Mouse (Mus musculus) limb, embryonic 11.5 days (tissue): ENCODE data around the gene Zmiz1. TPM values are rescaled to one million over a fixed set of nuclear protein-coding genes. Genes with fewer than 3 reads are reported as not detected.

ENCODE experiments used
- ATAC-seq: fragments of 200-750 bp; cut with Nextera tagmentation; 2 replicates; pipeline ENCODE4 v1.8.0; 2017; ENCODE audit warnings: low read depth; ENCODE audit not compliant: insufficient number of reproducible peaks, low FRiP score, low TSS enrichment
- DNase-seq: peaks from one replicate; pipeline ENCODE4 v3.0.0-alpha.2; 2015; ENCODE audit warnings: low spot score
- H3K27ac ChIP-seq: fragments of 300-500 bp; sonication (generic); replicated peaks from 2 replicates; pipeline ENCODE4 v1.5.1; 2014; ENCODE audit warnings: low read depth, mild to moderate bottlenecking, low read length
- H3K27me3 ChIP-seq: fragments of 300-500 bp; sonication (generic); 2 replicates; pipeline ENCODE4 v1.6.1; 2014; ENCODE audit warnings: mild to moderate bottlenecking, low read length, mixed read lengths; ENCODE audit not compliant: control insufficient read depth, insufficient read depth
- H3K36me3 ChIP-seq: fragments of 300-500 bp; sonication (generic); 2 replicates; pipeline ENCODE4 v1.6.1; 2014; ENCODE audit warnings: mild to moderate bottlenecking, low read length, moderate library complexity, mixed read lengths; ENCODE audit not compliant: control insufficient read depth, insufficient read depth
- H3K4me1 ChIP-seq: fragments of 300-500 bp; sonication (generic); 2 replicates; pipeline ENCODE4 v1.6.1; 2014; ENCODE audit warnings: low read length, mixed read lengths; ENCODE audit not compliant: control insufficient read depth, insufficient read depth
- H3K4me2 ChIP-seq: fragments of 300-500 bp; sonication (generic); 2 replicates; pipeline ENCODE4 v1.6.1; 2014; ENCODE audit warnings: low read depth, mild to moderate bottlenecking, moderate library complexity; ENCODE audit not compliant: severe bottlenecking
- H3K4me3 ChIP-seq: fragments of 300-500 bp; sonication (generic); 2 replicates; pipeline ENCODE4 v1.5.1; 2014; ENCODE audit warnings: low read depth, low read length
- H3K9ac ChIP-seq: fragments of 300-500 bp; sonication (generic); 2 replicates; pipeline ENCODE4 v1.6.1; 2014; ENCODE audit warnings: mild to moderate bottlenecking, low read length
- H3K9me3 ChIP-seq: fragments of 300-500 bp; sonication (generic); 2 replicates; pipeline ENCODE4 v1.6.1; 2016; ENCODE audit warnings: low read length; ENCODE audit not compliant: control insufficient read depth
- WGBS: fragments of 180-500 bp; shearing (Covaris S2); extraction: QIAGEN DNeasy Blood & Tissue Kit; methylation state at CpG from one replicate; pipeline ENCODE4 v1.1.7; 2014; 5-methylcytosine and 5-hydroxymethylcytosine counted together
- polyA plus RNA-seq: library from polyadenylated mRNA; unstranded; fragments of >200 nt; fragmentation: Nextera tagmentation; extraction: Ambion mirVana; gene quantifications from 2 replicates; pipeline ENCODE4 v1.2.1, GENCODE M21; 2014

Zmiz1 gene
- polyA plus RNA-seq, 1 experiment from 2014 or later = 59.0 TPM

DNA sequence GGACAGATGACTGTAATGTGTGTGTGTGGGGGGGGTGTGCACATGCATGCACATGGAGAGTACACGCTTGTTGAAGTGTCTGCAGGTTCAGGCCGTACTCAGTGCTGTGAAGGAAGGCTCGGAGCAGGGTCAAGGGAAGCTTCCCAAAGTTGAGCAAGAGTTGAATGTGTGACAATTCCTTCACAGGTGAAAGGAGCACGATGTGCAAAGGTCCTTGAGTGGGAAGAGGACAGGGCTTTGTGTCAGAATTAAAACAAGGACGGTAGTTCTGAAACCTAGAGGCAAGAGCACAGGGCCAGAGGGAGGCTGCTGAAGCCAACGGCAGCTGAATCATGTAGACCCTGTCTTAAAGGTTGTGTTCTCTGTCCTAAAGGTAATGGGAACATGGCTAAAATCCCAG, 123.6 kb downstream of the Zmiz1 start:
- H3K36me3 ChIP-seq = peaks cover 11% of the 10 kb centered on the region
- no peak overlapping the region for H3K4me3 ChIP-seq
- WGBS = 95% methylated on average over 6 of the region's 6 CpGs
- H3K9ac ChIP-seq = no peak overlapping the region
- no peaks in the 10 kb centered on the region for H3K27me3 ChIP-seq
- no peak overlapping the region for H3K27ac ChIP-seq
- H3K4me2 ChIP-seq = no peak overlapping the region
- ATAC-seq (no peak), DNase-seq (no peak)
- H3K9me3 ChIP-seq = no peaks in the 10 kb centered on the region
- peaks cover 26% of the 10 kb centered on the region for H3K4me1 ChIP-seq

- Histone ChIP-seq H3K36me3 (peaks cover 11% of the 10 kb centered on the region), H3K4me2 (no peak overlapping the region), H3K4me1 (peaks cover 39% of the 10 kb centered on the region), H3K9ac (no peak overlapping the region), H3K9me3 (no peaks in the 10 kb centered on the region), H3K27me3 (no peaks in the 10 kb centered on the region), H3K4me3 (no peak overlapping the region), H3K27ac (no peak overlapping the region)
- WGBS = 87% methylated on average over 10 of the region's 10 CpGs
- DNase-seq = no peak
- ATAC-seq = no peak
These were observed 124.9 kb downstream of the Zmiz1 start for GRCm38 (mm10) chr14:25583899-25584298.

- Histone ChIP-seq H3K27me3 (no peaks in the 10 kb centered on the region), H3K4me2 (no peak overlapping the region), H3K4me3 (no peak overlapping the region), H3K36me3 (peaks cover 6% of the 10 kb centered on the region), H3K9me3 (no peaks in the 10 kb centered on the region), H3K4me1 (peaks cover 44% of the 10 kb centered on the region), H3K27ac (peak overlapping the region; percentile 83), H3K9ac (peak overlapping the region; percentile 48)
- WGBS = 29% methylated on average over 21 of the region's 21 CpGs
- ATAC-seq (peak; percentile 60; the same call in 1 of the 2 replicates), DNase-seq (peak; percentile 84)
These were observed 126.7 kb downstream of the Zmiz1 start for GRCm38 (mm10) chr14:25585545-25586301.

DNA sequence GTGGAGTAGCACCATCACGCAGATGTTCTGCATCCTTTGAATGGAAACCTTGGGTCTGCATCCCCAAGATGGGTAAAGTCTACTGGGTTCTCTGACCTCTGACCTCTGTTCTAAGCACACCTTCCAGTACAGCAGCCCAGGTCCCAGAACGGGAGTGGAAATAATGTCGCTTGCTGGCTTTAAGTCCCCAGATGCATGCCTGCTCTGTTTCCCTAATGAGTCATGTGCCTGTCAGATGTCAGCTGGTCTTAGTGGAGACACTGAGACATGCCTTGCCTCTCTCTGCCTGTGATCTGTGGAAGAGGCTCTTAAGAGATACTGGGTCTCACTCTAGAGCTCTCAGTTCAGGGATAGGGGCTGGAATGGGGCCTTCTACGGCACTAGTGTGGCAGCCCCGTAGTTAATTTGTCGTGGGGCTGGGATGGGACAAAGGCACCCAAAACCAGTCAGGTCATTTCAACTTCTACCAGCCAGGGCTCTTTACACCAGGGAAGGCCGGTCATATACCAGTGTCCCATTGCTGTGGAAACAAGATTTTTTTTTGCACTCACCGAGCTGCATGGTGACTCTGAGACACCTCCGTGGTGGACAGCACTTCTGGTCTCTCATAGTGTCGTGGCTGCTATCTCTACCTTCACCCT, 128.0 kb downstream of the Zmiz1 start:
- no peak overlapping the region for H3K4me3 ChIP-seq
- ATAC-seq = no peak
- H3K9me3 ChIP-seq = no peaks in the 10 kb centered on the region
- 34% methylated on average over 10 of the region's 10 CpGs for WGBS
- H3K4me1 ChIP-seq = peaks cover 44% of the 10 kb centered on the region
- H3K27ac ChIP-seq = peak overlapping the region; percentile 83
- H3K4me2 ChIP-seq = peak overlapping the region; percentile 15; the same call in 1 of the 2 replicates
- no peak for DNase-seq
- peak overlapping the region; percentile 49 for H3K9ac ChIP-seq
- H3K27me3 ChIP-seq = no peaks in the 10 kb centered on the region
- peaks cover 2% of the 10 kb centered on the region; the same call in 1 of the 2 replicates for H3K36me3 ChIP-seq

DNA sequence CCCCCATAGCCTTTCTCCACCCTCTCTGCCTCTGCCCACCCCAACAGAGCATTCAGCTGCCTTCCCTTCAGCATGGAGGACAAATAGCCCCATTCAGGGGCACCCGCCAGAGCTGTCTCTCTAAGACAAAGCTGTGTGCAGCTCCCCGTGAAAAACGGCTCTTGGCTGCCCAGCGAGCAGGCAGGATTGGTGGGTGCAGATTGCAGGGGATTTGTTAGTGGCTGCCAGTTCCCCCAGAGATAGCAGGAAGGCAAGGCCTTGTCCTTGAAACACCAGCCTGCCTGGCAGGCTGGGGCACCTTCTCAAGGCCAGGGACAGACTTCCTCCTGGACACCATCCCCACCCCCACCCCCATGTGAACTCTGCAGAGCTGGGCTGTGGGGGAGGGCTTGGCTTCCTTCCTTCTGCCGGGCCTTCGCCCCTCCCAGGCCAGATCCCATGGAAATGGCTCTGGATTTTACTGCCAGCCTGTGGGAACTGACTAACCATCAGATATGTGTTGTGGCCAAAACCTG, 128.6 kb downstream of the Zmiz1 start:
- no peak overlapping the region for H3K4me3 ChIP-seq

DNA sequence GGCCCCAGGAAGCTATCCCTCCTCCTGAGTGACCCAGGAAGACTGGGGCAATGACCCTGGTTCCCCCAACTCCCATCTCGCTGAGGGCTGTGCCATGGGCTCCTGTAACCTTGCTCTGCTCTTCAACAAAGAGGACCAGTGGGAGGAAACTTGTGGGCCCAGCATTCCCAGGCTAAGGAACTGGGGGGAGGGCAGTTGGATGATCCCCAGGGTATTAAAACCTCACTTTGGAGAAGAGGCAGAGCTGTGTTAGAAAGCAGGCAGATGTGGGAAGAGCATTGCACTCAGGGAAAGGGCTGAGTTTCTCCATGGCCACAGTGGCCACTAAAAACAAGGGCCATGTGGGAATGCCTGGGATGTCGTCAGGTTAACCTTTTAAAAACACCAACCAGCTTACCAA, 129.2 kb downstream of the Zmiz1 start:
- DNase-seq = no peak
- Histone ChIP-seq H3K27ac (peak overlapping the region; percentile 82), H3K9me3 (no peaks in the 10 kb centered on the region), H3K36me3 (no peaks in the 10 kb centered on the region), H3K4me2 (no peak overlapping the region), H3K4me3 (no peak overlapping the region), H3K27me3 (no peaks in the 10 kb centered on the region), H3K4me1 (peaks cover 48% of the 10 kb centered on the region), H3K9ac (peak overlapping the region; percentile 49)
- WGBS = 33% methylated on average over 2 of the region's 2 CpGs
- ATAC-seq = no peak

More for the DNA sequence above, 128.6 kb downstream of the Zmiz1 start:
- no peaks in the 10 kb centered on the region; the same call in 1 of the 2 replicates for H3K36me3 ChIP-seq
- ATAC-seq (no peak), DNase-seq (no peak)
- peak overlapping the region; percentile 82 for H3K27ac ChIP-seq
- peaks cover 44% of the 10 kb centered on the region for H3K4me1 ChIP-seq
- H3K27me3 ChIP-seq = no peaks in the 10 kb centered on the region
- 9% methylated on average over 6 of the region's 6 CpGs for WGBS
- H3K4me2 ChIP-seq = peak overlapping the region; percentile 15; the same call in 1 of the 2 replicates
- no peaks in the 10 kb centered on the region for H3K9me3 ChIP-seq
- peak overlapping the region; percentile 49 for H3K9ac ChIP-seq

DNA sequence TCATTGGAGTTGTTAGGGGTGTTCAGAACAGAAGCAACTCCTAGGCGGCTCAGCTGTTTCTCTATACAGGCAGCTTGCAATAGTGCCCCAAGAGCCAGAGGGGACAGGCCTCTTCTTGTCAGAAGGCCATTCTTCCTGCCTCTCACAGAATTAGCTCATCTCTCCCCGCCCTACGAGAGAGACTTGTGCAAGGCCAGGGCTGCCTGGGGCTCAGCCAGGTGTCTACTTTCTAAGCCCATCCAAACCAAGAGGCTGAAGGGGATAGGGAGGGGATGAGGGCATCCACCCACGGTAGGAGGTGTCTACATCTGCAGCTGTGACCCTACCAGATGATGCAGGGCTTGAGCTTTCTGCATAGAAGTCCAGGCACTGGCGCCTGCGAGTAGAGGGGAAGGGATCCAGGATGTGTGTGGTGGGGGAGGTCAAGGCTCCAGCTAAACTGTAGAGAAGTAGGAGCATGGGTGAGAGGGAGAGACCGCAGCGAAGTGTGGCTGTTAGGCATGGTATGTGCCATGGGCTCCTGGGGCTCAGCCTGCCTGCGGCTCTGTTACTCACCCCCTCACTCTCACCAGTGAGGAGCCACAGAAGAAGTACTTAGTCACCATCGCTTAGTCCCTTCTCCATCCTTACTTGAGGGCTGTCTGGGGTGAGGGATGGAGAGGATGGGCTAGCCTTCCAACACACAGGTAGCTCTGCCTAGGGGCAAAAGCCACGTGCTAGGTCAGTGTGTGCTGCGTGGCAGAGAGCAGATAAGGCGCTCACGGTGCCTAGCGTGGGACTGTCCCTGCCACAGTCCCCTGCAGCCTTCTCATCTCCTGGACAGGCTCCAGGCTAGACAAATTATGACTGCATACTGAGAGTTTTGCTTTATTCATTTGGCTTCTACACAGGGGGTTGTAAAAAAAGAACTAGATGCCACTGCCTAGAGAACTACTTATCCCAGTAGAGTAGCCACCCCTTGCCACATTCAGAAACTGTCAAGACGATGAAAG, 130.3 kb downstream of the Zmiz1 start:
- no peaks in the 10 kb centered on the region for H3K9me3 ChIP-seq
- DNase-seq = no peak
- no peaks in the 10 kb centered on the region for H3K36me3 ChIP-seq
- no peak overlapping the region for H3K9ac ChIP-seq
- ATAC-seq = no peak
- WGBS = 75% methylated on average over 16 of the region's 16 CpGs
- no peaks in the 10 kb centered on the region for H3K27me3 ChIP-seq
- no peak overlapping the region for H3K4me2 ChIP-seq
- H3K4me3 ChIP-seq = no peak overlapping the region
- peaks cover 51% of the 10 kb centered on the region for H3K4me1 ChIP-seq
- no peak overlapping the region for H3K27ac ChIP-seq

DNA sequence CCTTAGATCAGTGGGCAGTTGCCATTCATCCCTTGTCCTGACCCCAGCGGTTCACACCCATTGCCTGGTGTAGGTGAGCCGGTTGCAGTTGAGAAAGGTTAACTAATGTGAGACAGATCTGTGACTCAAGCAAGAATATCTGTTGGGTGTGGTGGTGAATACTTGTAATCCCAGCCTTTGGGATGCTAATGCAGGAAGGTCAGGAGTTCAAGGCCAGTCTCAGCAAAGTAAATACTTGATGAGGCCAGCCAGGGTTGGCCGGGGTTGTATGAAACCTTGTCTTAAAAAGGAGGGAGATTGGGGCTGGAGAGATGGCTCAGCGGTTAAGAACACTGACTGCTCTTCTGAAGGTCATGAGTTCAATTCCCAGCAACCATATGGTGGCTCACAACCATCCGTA, 132.0 kb downstream of the Zmiz1 start:
- WGBS = 50% methylated on average over 4 of the region's 5 CpGs
- no peaks in the 10 kb centered on the region for H3K36me3 ChIP-seq

More for the DNA sequence above, 132.0 kb downstream of the Zmiz1 start:
- no peak overlapping the region for H3K4me2 ChIP-seq
- H3K4me3 ChIP-seq = no peak overlapping the region
- DNase-seq = no peak
- H3K4me1 ChIP-seq = peaks cover 43% of the 10 kb centered on the region
- no peak for ATAC-seq
- no peaks in the 10 kb centered on the region for H3K9me3 ChIP-seq
- no peak overlapping the region for H3K9ac ChIP-seq
- no peak overlapping the region for H3K27ac ChIP-seq
- no peaks in the 10 kb centered on the region for H3K27me3 ChIP-seq
